Mouse (Mus musculus): ENCODE data around the gene Pgk1.

DNA sequence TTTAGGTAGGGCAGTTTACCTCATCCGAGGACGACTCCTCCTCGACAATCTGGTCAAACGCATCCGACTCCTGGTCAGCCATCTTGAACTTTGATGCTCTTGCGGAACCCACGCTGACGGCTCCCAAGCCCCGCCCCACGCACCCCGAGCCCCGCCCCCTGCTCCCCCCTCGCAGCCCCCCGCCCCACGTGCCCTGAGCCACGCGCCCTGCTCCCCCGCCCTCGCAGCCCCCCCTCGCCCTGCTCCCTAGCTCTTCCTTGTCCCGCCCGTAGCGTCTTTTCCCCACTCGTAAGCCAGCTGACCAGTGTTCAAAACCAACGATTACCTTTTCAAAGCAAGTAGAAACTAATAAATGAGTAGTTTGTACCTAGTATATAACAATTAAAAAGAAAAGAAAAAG, 34.2 kb downstream of the Pgk1 start, which contains the start of gene Taf9b:
- TF ChIP-seq CTCF (IDR thresholded peaks at IDR 0.05; ENCODE audit: control insufficient read depth, insufficient read depth, insufficient replicate concordance, low read depth, low read length) (no peak), POLR2A (IDR thresholded peaks at IDR 0.05; ENCODE audit: control insufficient read depth, low read depth, low read length) (peak; percentile 49; the same call in 1 of the 2 replicates)
